Mouse (Mus musculus) stomach, postnatal 0 days (tissue): ENCODE data around the gene Irak4.

Experiments used
- CTCF ChIP-seq: IDR thresholded peaks from 2 replicates; pipeline ENCODE4 v1.5.1; 2016; ENCODE audit warnings: antibody characterized with exemption, low read depth, mild to moderate bottlenecking, moderate library complexity
- EP300 ChIP-seq: optimal IDR thresholded peaks from 2 replicates; pipeline ENCODE3; 2016; ENCODE audit warnings: antibody characterized with exemption

DNA sequence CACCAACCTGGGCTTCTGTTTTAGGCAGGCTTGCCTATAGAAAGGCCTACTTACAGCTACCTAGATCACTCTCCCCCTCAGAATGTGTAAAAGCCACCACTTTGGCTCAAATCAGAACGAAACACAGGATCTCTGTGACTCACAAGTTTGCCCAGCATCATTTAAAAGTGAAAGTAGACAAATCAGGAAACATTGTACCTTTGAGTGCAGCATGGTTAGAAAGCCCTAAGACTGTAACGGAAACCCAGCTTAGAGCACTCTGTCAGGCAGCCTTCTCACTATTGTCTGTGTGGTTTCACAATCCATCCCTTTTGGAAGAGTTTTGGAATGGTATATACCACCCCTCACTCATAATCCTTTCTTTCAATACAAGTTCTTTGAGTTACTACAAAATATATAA is 21.5 kb downstream of the Irak4 start:
- TF ChIP-seq CTCF = no peak
- no peak for TF ChIP-seq EP300
